Mouse (Mus musculus): ENCODE results near the gene Rtp2. TPM values are rescaled to one million over a fixed set of nuclear protein-coding genes. Genes with fewer than 3 reads are reported as not detected.

Gene Rtp2
- total RNA-seq, 1 experiment from 2014 or later: not detected

DNA sequence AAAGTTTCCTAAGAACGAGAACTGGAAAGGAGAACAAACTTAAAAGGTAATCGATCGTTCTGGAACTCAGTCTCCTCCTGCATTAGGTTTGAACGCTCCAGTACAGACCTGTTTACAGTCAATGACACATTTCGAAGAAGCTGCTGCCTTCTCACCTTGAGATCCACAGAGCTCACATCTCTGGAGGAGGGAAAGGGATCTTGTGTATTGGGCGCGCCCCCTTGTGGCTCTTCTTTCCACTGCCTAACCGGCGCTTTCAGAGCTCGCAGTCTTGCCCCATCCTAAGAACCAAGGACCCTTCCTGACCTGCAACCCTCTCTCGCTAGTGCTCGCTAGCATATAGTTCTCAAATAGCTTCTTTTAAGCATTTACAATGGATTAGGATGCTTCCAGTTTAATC is 33.4 kb downstream of the Rtp2 start:
- ATAC-seq (ENCODE audit: extremely low read depth, insufficient number of reproducible peaks, low FRiP score, poor library complexity, severe bottlenecking): 0 out of 2 replicates have a peak, but pooled peaks have one; percentile 34

DNA sequence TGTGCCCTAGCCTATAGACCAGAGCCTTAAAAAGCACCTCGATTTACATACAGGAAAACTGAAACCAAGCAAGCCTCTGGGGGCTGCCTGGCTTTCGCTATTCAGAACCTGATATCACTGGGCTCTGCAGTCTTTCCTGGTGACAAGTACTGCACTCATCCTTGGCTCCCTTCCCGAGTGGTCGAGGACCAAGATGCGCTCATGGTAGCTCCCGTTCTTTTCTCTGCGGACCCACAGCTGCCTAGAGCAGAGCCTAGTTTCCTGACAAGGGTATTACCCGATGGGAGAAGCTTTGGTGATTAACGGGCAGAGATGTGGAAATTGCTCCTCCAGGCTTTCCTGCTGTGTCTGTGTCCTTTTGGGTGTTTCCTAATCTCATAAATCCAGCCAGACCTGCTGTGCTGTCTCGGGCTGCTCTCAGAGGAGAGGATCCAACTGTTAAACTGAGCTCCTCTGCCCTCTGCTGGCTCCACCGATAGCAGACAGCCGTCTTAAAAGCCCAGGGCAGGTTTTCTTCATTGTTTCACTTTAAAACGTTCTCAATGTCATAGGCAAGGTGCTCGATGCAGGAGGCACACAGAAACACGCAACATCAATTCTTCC is 34.1 kb downstream of the Rtp2 start:
- peak; percentile 47; the same call in 1 of the 2 replicates for ATAC-seq (ENCODE audit: extremely low read depth, insufficient number of reproducible peaks, low FRiP score, poor library complexity, severe bottlenecking)

DNA sequence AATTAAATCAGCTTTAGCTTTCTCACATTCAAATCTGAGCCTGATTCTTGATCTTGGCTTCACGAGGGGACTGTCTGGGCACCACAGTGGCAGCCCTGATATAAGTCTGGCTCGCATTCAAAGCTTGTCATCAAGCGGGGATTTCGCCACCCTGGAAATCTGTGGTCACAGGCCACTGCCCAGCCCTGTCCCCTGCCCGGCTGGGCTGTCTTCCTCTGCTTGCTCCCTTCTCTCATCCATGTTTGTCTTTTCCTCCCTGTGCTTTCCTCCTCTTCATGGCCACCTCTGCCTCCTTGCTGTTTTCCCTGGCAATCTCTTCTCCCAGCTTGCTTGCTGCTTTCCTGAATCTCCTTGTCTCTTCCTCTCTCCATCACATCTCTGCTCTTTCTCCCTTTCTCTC is 34.7 kb downstream of the Rtp2 start:
- ATAC-seq (ENCODE audit: extremely low read depth, insufficient number of reproducible peaks, low FRiP score, poor library complexity, severe bottlenecking): no peak

DNA sequence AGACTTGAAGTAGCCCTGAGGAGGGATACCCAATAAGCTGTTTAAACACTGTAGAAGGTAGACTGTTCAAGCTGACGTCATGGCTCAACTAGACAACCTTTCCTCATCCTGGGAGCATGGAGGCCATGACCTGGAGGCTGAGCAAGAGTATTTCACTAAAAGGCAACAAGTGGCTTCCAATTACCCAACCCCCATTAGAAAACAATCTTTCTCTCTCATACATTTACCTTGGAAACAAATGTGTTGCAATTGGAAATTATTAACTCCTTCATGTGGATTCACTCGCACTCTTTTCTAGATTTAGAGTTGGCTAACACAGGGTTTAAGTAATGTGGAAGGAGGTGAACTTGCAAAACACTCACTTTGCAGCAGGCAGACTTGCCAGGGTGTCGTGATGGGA is 37.1 kb downstream of the Rtp2 start:
- ATAC-seq (ENCODE audit: extremely low read depth, insufficient number of reproducible peaks, low FRiP score, poor library complexity, severe bottlenecking): no peak

DNA sequence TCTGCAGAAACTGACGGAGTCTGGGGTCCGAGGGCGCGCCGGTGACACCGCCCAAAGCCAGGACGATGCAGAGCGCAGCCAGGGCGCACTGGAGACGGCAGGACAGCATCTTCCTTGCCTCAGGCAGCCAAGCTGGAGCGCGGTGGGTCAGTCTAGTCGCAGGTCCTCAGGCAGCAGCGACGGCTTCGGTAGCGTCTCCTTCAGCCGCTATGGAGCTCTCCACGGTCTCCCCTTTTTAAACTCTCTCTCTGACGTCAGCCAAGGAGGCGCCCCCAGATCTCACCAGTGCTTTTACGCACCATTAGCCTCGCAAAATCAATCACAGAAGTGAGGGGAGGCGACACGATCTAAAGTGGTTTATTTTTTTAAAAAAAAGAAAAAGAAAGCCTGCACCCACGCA is 41.6 kb downstream of the Rtp2 start, which contains the start of gene Sst:
TSS of gene Sst (minus strand) at position 323 of the 400 bp plus-strand sequence.
- no peak for ATAC-seq (ENCODE audit: extremely low read depth, insufficient number of reproducible peaks, low FRiP score, poor library complexity, severe bottlenecking)

DNA sequence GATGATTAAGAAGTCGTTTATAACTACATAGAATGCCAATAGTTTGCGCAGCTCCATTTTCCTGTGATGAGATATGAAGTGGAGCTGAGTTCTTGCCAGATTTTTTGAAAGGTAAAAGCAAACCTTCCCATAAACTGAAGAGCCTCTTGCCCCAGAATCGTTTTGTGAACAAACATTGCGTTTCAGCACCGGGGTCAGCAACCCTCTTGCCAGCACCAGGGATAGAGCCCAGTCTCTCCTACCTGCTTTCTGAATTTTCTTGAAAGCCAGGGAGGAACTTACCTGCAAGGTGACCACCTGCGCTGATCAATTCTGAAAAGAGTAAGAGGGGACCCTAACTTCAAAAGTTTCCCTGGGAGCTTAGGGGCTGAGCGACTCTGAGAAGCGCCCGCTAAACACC is 42.0 kb downstream of the Rtp2 start:
- no peak for ATAC-seq (ENCODE audit: extremely low read depth, insufficient number of reproducible peaks, low FRiP score, poor library complexity, severe bottlenecking)

DNA sequence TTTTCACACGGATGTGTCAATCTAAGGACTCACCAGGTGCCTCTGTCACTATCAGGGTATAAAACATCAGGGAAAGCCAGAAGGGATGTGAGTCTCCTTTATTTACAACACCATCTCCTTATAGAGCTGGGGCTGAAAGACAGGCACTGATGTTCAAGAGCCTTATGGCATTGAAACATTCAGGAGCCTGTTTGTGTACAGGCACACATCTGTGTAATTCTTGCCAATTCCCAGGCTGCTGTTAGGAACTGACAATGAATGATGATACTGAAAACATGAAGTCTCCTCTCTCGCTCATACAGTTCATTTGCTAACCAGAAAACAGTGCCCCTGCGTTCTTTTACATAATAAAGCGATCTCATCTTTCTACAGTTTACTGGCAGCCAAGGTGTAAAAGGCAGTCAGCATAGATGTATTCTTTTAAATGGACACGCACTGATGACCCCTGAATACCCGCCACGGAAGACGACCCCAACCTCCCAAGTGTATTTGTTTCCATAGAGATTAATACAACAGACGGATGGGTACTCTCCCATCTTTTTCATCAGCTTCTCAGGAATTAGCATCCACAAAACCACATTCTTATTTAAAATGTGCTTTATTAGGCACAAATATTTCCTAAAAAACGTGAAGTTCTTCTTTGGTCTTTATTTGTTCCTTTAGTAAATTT is 44.1 kb downstream of the Rtp2 start:
- ATAC-seq (ENCODE audit: extremely low read depth, insufficient number of reproducible peaks, low FRiP score, poor library complexity, severe bottlenecking): no peak

DNA sequence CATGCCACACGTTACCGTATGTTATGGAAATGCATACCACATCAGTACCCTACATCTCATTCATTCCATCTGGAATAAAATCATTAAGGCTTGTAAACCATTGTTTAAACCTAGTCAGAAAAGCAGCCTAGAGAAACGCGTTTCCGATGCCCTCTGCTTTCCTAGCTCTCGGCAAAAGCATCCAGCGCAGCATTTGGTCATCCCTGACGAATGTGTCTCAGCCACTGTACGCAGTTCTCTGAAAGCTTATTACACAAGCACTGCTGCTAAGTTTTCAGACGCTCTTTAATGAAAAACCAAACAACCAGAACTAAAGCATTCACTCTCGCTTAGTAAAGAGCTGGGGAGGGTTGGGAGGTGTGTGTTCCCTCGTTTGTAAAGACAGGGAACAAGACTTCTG is 47.1 kb downstream of the Rtp2 start:
- no peak for ATAC-seq (ENCODE audit: extremely low read depth, insufficient number of reproducible peaks, low FRiP score, poor library complexity, severe bottlenecking)

Other genes starting within 250 kb of the Rtp2 start
- gene Sst, start 41.4 kb downstream of the Rtp2 start, total RNA-seq (2017): not detected in 2 replicates
- not detected in 2 replicates for gene Gm37419, start 56.1 kb upstream of the Rtp2 start, total RNA-seq (2017)
- 100 and 112 TPM in 2 replicates for gene Bcl6, start 56.5 kb upstream of the Rtp2 start, total RNA-seq (2017)